Mouse (Mus musculus): ENCODE measurements at regions not wholly inside any gene's neighbourhood (a gene's known extent, or its start where the extent isn't known, plus 50 kb on each side); places are given as distances from the start of the nearest gene placed in this dataset.

DNA sequence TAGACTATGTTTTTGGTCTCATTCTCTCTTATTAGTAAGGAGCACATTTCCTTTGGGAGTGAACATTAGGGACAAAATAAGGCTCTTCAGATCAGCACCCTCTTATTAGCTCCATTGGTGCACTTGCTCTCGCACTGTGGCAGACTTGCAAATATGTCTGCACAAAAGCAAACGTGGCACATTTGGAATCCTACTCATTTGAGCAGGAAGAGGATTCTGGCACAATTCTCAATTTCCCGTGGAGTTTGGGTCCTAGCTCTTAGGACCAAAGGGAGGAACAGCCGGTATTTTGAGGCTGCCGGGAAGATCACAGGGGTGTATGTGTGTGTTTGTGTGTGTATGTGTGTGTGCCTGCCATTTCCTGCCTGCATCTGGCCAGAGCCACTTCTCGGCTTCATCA lies 244.5 kb downstream of the Rngtt start:
- TF ChIP-seq POLR2A (IDR thresholded peaks at IDR 0.05; ENCODE audit: extremely low read depth, insufficient read depth, low read length) (no peak), CTCF (IDR thresholded peaks at IDR 0.05; ENCODE audit: extremely low read depth, insufficient read depth, low read length) (no peak)

Data from cortical plate, adult 2 months (tissue).